In genomic region chr2:74710929-74711543, GRCm38 (mm10) we compare ENCODE assay signal across 14 mouse cellular contexts. TPM values are rescaled to one million over a fixed set of nuclear protein-coding genes. Genes with fewer than 3 reads are reported as not detected.
DNase-seq lines count a peak whose midpoint lies in the region; ATAC-seq lines count a peak whose summit lies in the region.
"Had no signal": no experiment of that assay in that cellular context is flagged by ENCODE, and none has a peak within 500 bp of the region (broad histone marks: within the 10 kb centered on the region; RNA-seq: fewer than 3 reads in every experiment).

No protein-coding gene starts in this region.

- no peak for ATAC-seq in kidney, embryonic 14.5 days (ENCODE audit: low FRiP score, low TSS enrichment)
- ATAC-seq in intestine, embryonic 14.5 days (replicated peaks; ENCODE audit: low FRiP score, low TSS enrichment, low read depth) = no peak
- no peak for ATAC-seq in neural tube, embryonic 11.5 days (ENCODE audit: insufficient read depth, low FRiP score, low TSS enrichment)
- ATAC-seq: forebrain, embryonic 13.5 days had no signal

- H3K4me3 ChIP-seq in kidney, embryonic 14.5 days (ENCODE audit: low read length) = peak overlapping the region; percentile 66
- H3K4me3 ChIP-seq in intestine, embryonic 14.5 days (ENCODE audit: low read depth, low read length) = peak overlapping the region; percentile 59
- H3K4me3 ChIP-seq in neural tube, embryonic 11.5 days (ENCODE audit: low read depth, low read length) = peak overlapping the region; percentile 98
- H3K4me3 ChIP-seq: layer of hippocampus, adult 2 months had no signal

- H3K27ac ChIP-seq in kidney, embryonic 14.5 days (ENCODE audit: low read depth, low read length) = peak overlapping the region; percentile 98
- no peak overlapping the region; the same call in 1 of the 2 replicates for H3K27ac ChIP-seq in intestine, embryonic 14.5 days (ENCODE audit: low read depth)
- H3K27ac ChIP-seq in neural tube, embryonic 11.5 days (ENCODE audit: low read depth, low read length) = peak overlapping the region; percentile 100
- H3K27ac ChIP-seq: forebrain, embryonic 13.5 days; layer of hippocampus, adult 2 months had no signal

- H3K4me1 ChIP-seq in kidney, embryonic 14.5 days (ENCODE audit: control insufficient read depth, insufficient read depth, low read length) = peaks cover 35% of the 10 kb centered on the region
- 0 out of 2 replicates have a peak, but pooled peaks cover 3% of the 10 kb centered on the region for H3K4me1 ChIP-seq in intestine, embryonic 14.5 days (replicated peaks; ENCODE audit: control insufficient read depth, insufficient read depth, low read length)
- H3K4me1 ChIP-seq in neural tube, embryonic 11.5 days (ENCODE audit: control insufficient read depth, insufficient read depth, low read length) = peaks cover 20% of the 10 kb centered on the region

- H3K9ac ChIP-seq in kidney, embryonic 14.5 days (ENCODE audit: low read depth, low read length) = peak overlapping the region; percentile 93
- no peak overlapping the region; the same call in 1 of the 2 replicates for H3K9ac ChIP-seq in intestine, embryonic 14.5 days (ENCODE audit: low read length)
- peak overlapping the region; percentile 100 for H3K9ac ChIP-seq in neural tube, embryonic 11.5 days (ENCODE audit: low read length)
- H3K9ac ChIP-seq: forebrain, embryonic 13.5 days had no signal

- H3K27me3 ChIP-seq in kidney, embryonic 14.5 days (ENCODE audit: control insufficient read depth, insufficient read depth, low read length) = no peaks in the 10 kb centered on the region
- H3K27me3 ChIP-seq in intestine, embryonic 14.5 days (replicated peaks; ENCODE audit: control insufficient read depth, insufficient read depth, low read length) = peaks cover 74% of the 10 kb centered on the region
- peaks cover 7% of the 10 kb centered on the region; the same call in 1 of the 2 replicates for H3K27me3 ChIP-seq in neural tube, embryonic 11.5 days (ENCODE audit: control insufficient read depth, insufficient read depth, low read length)

- no peaks in the 10 kb centered on the region for H3K9me3 ChIP-seq in kidney, embryonic 14.5 days (ENCODE audit: control insufficient read depth, low read length)
- no peaks in the 10 kb centered on the region for H3K9me3 ChIP-seq in intestine, embryonic 14.5 days (ENCODE audit: control insufficient read depth, low read length)
- no peaks in the 10 kb centered on the region for H3K9me3 ChIP-seq in neural tube, embryonic 11.5 days (ENCODE audit: control insufficient read depth, low read length)
- H3K9me3 ChIP-seq: forebrain, embryonic 13.5 days had no signal

- WGBS in kidney, embryonic 14.5 days = under 1% methylated on average over 16 of the region's 16 CpGs
- WGBS in intestine, embryonic 14.5 days = 2% methylated on average over 16 of the region's 16 CpGs
- under 1% methylated on average over 15 of the region's 16 CpGs for WGBS in neural tube, embryonic 11.5 days

- H3K4me2 ChIP-seq in kidney, embryonic 14.5 days (replicated peaks; ENCODE audit: low read depth, low read length) = peak overlapping the region; percentile 69
- peak overlapping the region; percentile 62 for H3K4me2 ChIP-seq in intestine, embryonic 14.5 days (ENCODE audit: low read length)
- peak overlapping the region; percentile 75 for H3K4me2 ChIP-seq in neural tube, embryonic 11.5 days (ENCODE audit: low read depth)

- H3K36me3 ChIP-seq in kidney, embryonic 14.5 days (ENCODE audit: control insufficient read depth, insufficient read depth, low read length) = no peaks in the 10 kb centered on the region
- H3K36me3 ChIP-seq in intestine, embryonic 14.5 days (ENCODE audit: control insufficient read depth, insufficient read depth, low read length) = no peaks in the 10 kb centered on the region
- no peaks in the 10 kb centered on the region for H3K36me3 ChIP-seq in neural tube, embryonic 11.5 days (ENCODE audit: control insufficient read depth, insufficient read depth, low read length)

- peak; percentile 57 for DNase-seq in adrenal gland, adult 2 months
- DNase-seq in adrenal gland, adult 8-10 months = no peak
- no peak for DNase-seq in kidney, postnatal 14 days
- DNase-seq in intestine, embryonic 14.5 days (ENCODE audit: low spot score) = no peak
- peak; percentile 34 for DNase-seq in neural tube, embryonic 11.5 days (ENCODE audit: low spot score)
- DNase-seq in layer of hippocampus, adult 9-10 months (ENCODE audit: low spot score) = no peak
- no peak for DNase-seq in thymus, postnatal 25 days
- DNase-seq: heart, postnatal 14 days; lung, postnatal 4 days had no signal

RNA-seq across cellular contexts. Expression of gene Hoxd3, which starts 0.7 kb away (rescaled TPM):
- total RNA-seq in adrenal gland, adult 2 months (2021) = 1 to 10 TPM in 1 of 2 experiments, under 1 TPM in 1; 0.62 to 1.0 TPM
- polyA plus RNA-seq in adrenal gland, adult 2 months (2012; rRNA removed) = 10.6 and 11.1 TPM in 2 replicates
- total RNA-seq in adrenal gland, adult 8-10 months (2022) = 1 to 10 TPM in 3 of 4 experiments, under 1 TPM in 1; 0.73 to 1.9 (median 1.5) TPM
- polyA plus RNA-seq in kidney, embryonic 14.5 days (2014; fragmentation: Nextera tagmentation; extraction: Ambion mirVana) = 12.3 and 12.6 TPM in 2 replicates
- polyA plus RNA-seq in intestine, embryonic 14.5 days (2014; fragmentation: Nextera tagmentation; extraction: Ambion mirVana) = 27.6 and 27.8 TPM in 2 replicates
- 52.7 and 55.0 TPM in 2 replicates for polyA plus RNA-seq in neural tube, embryonic 11.5 days (2014; fragmentation: Nextera tagmentation; extraction: Ambion mirVana)
- total RNA-seq: heart, postnatal 14 days; layer of hippocampus, adult 2 months; monocyte, adult 5-6 weeks had no signal
- polyA plus RNA-seq: forebrain, embryonic 13.5 days had no signal

RNA-seq across cellular contexts. Expression of gene Hoxd4, which starts 0.7 kb away (rescaled TPM):
- 10 to 100 TPM; 16.7 to 19.3 TPM for total RNA-seq in adrenal gland, adult 2 months (2021)
- polyA plus RNA-seq in adrenal gland, adult 2 months (2012; rRNA removed) = 72.3 and 92.5 TPM in 2 replicates
- total RNA-seq in adrenal gland, adult 8-10 months (2022) = 10 to 100 TPM; 16.8 to 37.2 (median 31.3) TPM
- polyA plus RNA-seq in kidney, embryonic 14.5 days (2014; fragmentation: Nextera tagmentation; extraction: Ambion mirVana) = 6.3 and 18.7 TPM in 2 replicates
- 1.6 and 2.9 TPM in 2 replicates for polyA plus RNA-seq in intestine, embryonic 14.5 days (2014; fragmentation: Nextera tagmentation; extraction: Ambion mirVana)
- 9.2 and 11.2 TPM in 2 replicates for polyA plus RNA-seq in neural tube, embryonic 11.5 days (2014; fragmentation: Nextera tagmentation; extraction: Ambion mirVana)
- total RNA-seq: layer of hippocampus, adult 2 months; monocyte, adult 5-6 weeks had no signal
- polyA plus RNA-seq: forebrain, embryonic 13.5 days had no signal

RNA-seq across cellular contexts. Expression of gene Hoxd8, which starts 6.6 kb away (rescaled TPM):
- total RNA-seq in adrenal gland, adult 2 months (2021) = 10 to 100 TPM; 27.9 to 34.7 TPM
- polyA plus RNA-seq in adrenal gland, adult 2 months (2012; rRNA removed) = 19.7 and 52.7 TPM in 2 replicates
- total RNA-seq in adrenal gland, adult 8-10 months (2022) = 10 to 100 TPM; 33.3 to 45.8 (median 36.6) TPM
- polyA plus RNA-seq in kidney, embryonic 14.5 days (2014; fragmentation: Nextera tagmentation; extraction: Ambion mirVana) = 45.0 and 45.2 TPM in 2 replicates
- 6.1 and 8.4 TPM in 2 replicates for polyA plus RNA-seq in intestine, embryonic 14.5 days (2014; fragmentation: Nextera tagmentation; extraction: Ambion mirVana)
- 21.3 and 23.1 TPM in 2 replicates for polyA plus RNA-seq in neural tube, embryonic 11.5 days (2014; fragmentation: Nextera tagmentation; extraction: Ambion mirVana)
- total RNA-seq: layer of hippocampus, adult 2 months; monocyte, adult 5-6 weeks had no signal
- polyA plus RNA-seq: forebrain, embryonic 13.5 days had no signal

RNA-seq across cellular contexts. Expression of gene Hoxd9, which starts 13.5 kb away (rescaled TPM):
- total RNA-seq in adrenal gland, adult 2 months (2021) = 1 to 10 TPM; 3.3 to 7.8 TPM
- polyA plus RNA-seq in adrenal gland, adult 2 months (2012; rRNA removed) = 6.5 and 9.0 TPM in 2 replicates
- 1 to 10 TPM; 6.5 to 9.2 (median 7.0) TPM for total RNA-seq in adrenal gland, adult 8-10 months (2022)
- 36.2 and 47.9 TPM in 2 replicates for polyA plus RNA-seq in kidney, embryonic 14.5 days (2014; fragmentation: Nextera tagmentation; extraction: Ambion mirVana)
- 3.9 and 6.8 TPM in 2 replicates for polyA plus RNA-seq in intestine, embryonic 14.5 days (2014; fragmentation: Nextera tagmentation; extraction: Ambion mirVana)
- polyA plus RNA-seq in neural tube, embryonic 11.5 days (2014; fragmentation: Nextera tagmentation; extraction: Ambion mirVana) = 14.3 and 17.3 TPM in 2 replicates
- total RNA-seq: layer of hippocampus, adult 2 months; monocyte, adult 5-6 weeks had no signal
- polyA plus RNA-seq: forebrain, embryonic 13.5 days had no signal

RNA-seq across cellular contexts. Expression of gene Gm28230, which starts 15.5 kb away (rescaled TPM):
- total RNA-seq in adrenal gland, adult 2 months (2021) = 1 to 10 TPM; 1.3 to 2.5 TPM
- polyA plus RNA-seq in adrenal gland, adult 2 months (2012; rRNA removed) = 1.3 and 2.7 TPM in 2 replicates
- 1 to 10 TPM; 1.3 to 3.6 (median 3.2) TPM for total RNA-seq in adrenal gland, adult 8-10 months (2022)
- 2.3 and 4.0 TPM in 2 replicates for polyA plus RNA-seq in kidney, embryonic 14.5 days (2014; fragmentation: Nextera tagmentation; extraction: Ambion mirVana)
- 0.38 and 0.66 TPM in 2 replicates for polyA plus RNA-seq in intestine, embryonic 14.5 days (2014; fragmentation: Nextera tagmentation; extraction: Ambion mirVana)
- 3.9 and 5.5 TPM in 2 replicates for polyA plus RNA-seq in neural tube, embryonic 11.5 days (2014; fragmentation: Nextera tagmentation; extraction: Ambion mirVana)
- total RNA-seq: layer of hippocampus, adult 2 months; monocyte, adult 5-6 weeks had no signal
- polyA plus RNA-seq: forebrain, embryonic 13.5 days; liver, embryonic 11.5 days had no signal

Comparison
In these comparisons a context has a peak if more than half of its experiments do, and no peak if none do; other contexts are left out.
1. DNase-seq: peak in adrenal gland, adult 2 months (single experiment) and neural tube, embryonic 11.5 days (single experiment); none in adrenal gland, adult 8-10 months (single experiment), kidney, postnatal 14 days (single experiment), intestine, embryonic 14.5 days (single experiment), layer of hippocampus, adult 9-10 months (single experiment) and thymus, postnatal 25 days (single experiment).
2. Peak in every context shown above with its lines, with median percentiles within 50 percentile points of each other: H3K4me2 ChIP-seq and H3K4me3 ChIP-seq.